Mouse (Mus musculus): Measurements from ENCODE around the gene Tut1. TPM values are rescaled to one million over a fixed set of nuclear protein-coding genes. Genes with fewer than 3 reads are reported as not detected.
A peak's percentile ranks its signal among the peaks of the same experiment; 100 is the strongest.

Tut1 gene
- total and polyA plus RNA-seq, 3 experiments = 54.6 to 68.2 TPM; not detected in 1

- H3K27ac ChIP-seq (ENCODE audit: control insufficient read depth, low read depth, low read length) = peak within 1 kb of the TSS; percentile 88
- H3K27me3 ChIP-seq (ENCODE audit: control insufficient read depth in 1 of 2, insufficient read depth in 2 of 2, low read length in 2 of 2) = no peaks in the 10 kb centered on the region
- H3K9ac ChIP-seq (ENCODE audit: control insufficient read depth, low read depth, low read length, poor library complexity, severe bottlenecking) = peak within 1 kb of the TSS; percentile 94
- H3K79me2 ChIP-seq (ENCODE audit: control insufficient read depth, insufficient read depth, low read length, poor library complexity) = peaks cover 49% of the 10 kb centered on the region
- peaks cover 25 to 34% of the 10 kb centered on the region in 2 experiments for H3K36me3 ChIP-seq (ENCODE audit: control insufficient read depth in 1 of 2, insufficient read depth in 2 of 2, low read length in 2 of 2)
- TF ChIP-seq USF2 (IDR thresholded peaks at IDR 0.05; ENCODE audit: borderline replicate concordance in 1 of 2, insufficient read depth in 1 of 2, low read depth in 1 of 2, low read length in 2 of 2) = no peak
- TF ChIP-seq JUND (IDR thresholded peaks at IDR 0.05; ENCODE audit: low read depth, low read length) = no peak
- TF ChIP-seq ZKSCAN1 (IDR thresholded peaks at IDR 0.05; ENCODE audit: low read depth, low read length) = no peak
- TF ChIP-seq NRF1 (IDR thresholded peaks at IDR 0.05; ENCODE audit: insufficient read depth, low read depth, low read length, poor library complexity, severe bottlenecking) = peak; percentile 83
- no peak for TF ChIP-seq MEF2A (IDR thresholded peaks at IDR 0.05; ENCODE audit: extremely low read depth, insufficient replicate concordance, low read depth, low read length, poor library complexity, severe bottlenecking)
- peak; percentile 4; the same call in 1 of the 2 replicates for TF ChIP-seq BHLHE40 (IDR thresholded peaks at IDR 0.05; ENCODE audit: borderline replicate concordance, low read depth, low read length)
- no peak for TF ChIP-seq E2F4 (IDR thresholded peaks at IDR 0.05; ENCODE audit: borderline replicate concordance, low read depth, low read length)
- TF ChIP-seq HCFC1 (IDR thresholded peaks at IDR 0.05; ENCODE audit: low read depth, low read length) = peak; percentile 88
- TF ChIP-seq TAL1 (IDR thresholded peaks at IDR 0.05; ENCODE audit: low read length) = no peak
- peak; percentile 79 for TF ChIP-seq USF1 (IDR thresholded peaks at IDR 0.05; ENCODE audit: low read depth, low read length)
- TF ChIP-seq MAX (IDR thresholded peaks at IDR 0.05; ENCODE audit: low read length) = peak; percentile 56; the same call in 1 of the 2 replicates
- TF ChIP-seq ZC3H11A (IDR thresholded peaks at IDR 0.05; ENCODE audit: low read depth, low read length) = no peak
- TF ChIP-seq MAZ (IDR thresholded peaks at IDR 0.05; ENCODE audit: low read depth, low read length) = peak; percentile 63; the same call in 1 of the 2 replicates
- TF ChIP-seq POLR2AphosphoS5 (IDR thresholded peaks at IDR 0.05; ENCODE audit: borderline replicate concordance, low read depth, low read length) = 0 out of 2 replicates have a peak, but pooled peaks have one; percentile 9
- no peak for TF ChIP-seq CTCF (IDR thresholded peaks at IDR 0.05 in 2 of 3, conservative IDR thresholded peaks at IDR 0.05 in 1 of 3; ENCODE audit: control insufficient read depth in 1 of 3, insufficient read depth in 1 of 3, low read depth in 2 of 3, low read length in 3 of 3, poor library complexity in 1 of 3, severe bottlenecking in 1 of 3)
- peak; percentile 86 for TF ChIP-seq NELFE (IDR thresholded peaks at IDR 0.05; ENCODE audit: low read depth, low read length)
- TF ChIP-seq KAT2A (conservative IDR thresholded peaks at IDR 0.05; ENCODE audit: low read depth, low read length) = peak; percentile 85
- TF ChIP-seq CHD2 (IDR thresholded peaks at IDR 0.05; ENCODE audit: low read length) = no peak; the same call in 1 of the 2 replicates
- TF ChIP-seq POLR2A (IDR thresholded peaks at IDR 0.05; ENCODE audit: control insufficient read depth in 1 of 2, insufficient read depth in 1 of 2, low read depth in 1 of 2, low read length in 2 of 2, poor library complexity in 1 of 2) = peak; percentile 86 to 87; a peak in 3 of 4 replicates
- TF ChIP-seq ETS1 (IDR thresholded peaks at IDR 0.05; ENCODE audit: low read depth, low read length) = peak; percentile 35
- no peak for TF ChIP-seq RAD21 (IDR thresholded peaks at IDR 0.05; ENCODE audit: low read depth, low read length)
- peak; percentile 93 for TF ChIP-seq TBP (IDR thresholded peaks at IDR 0.05; ENCODE audit: low read depth, low read length)
- TF ChIP-seq MXI1 (IDR thresholded peaks at IDR 0.05; ENCODE audit: low read depth, low read length) = peak; percentile 86
- TF ChIP-seq TCF12 (IDR thresholded peaks at IDR 0.05; ENCODE audit: low read depth, low read length) = peak; percentile 78
- TF ChIP-seq RCOR1 (IDR thresholded peaks at IDR 0.05; ENCODE audit: low read depth, low read length) = no peak
- TF ChIP-seq ZNF384 (IDR thresholded peaks at IDR 0.05; ENCODE audit: low read depth, low read length) = no peak
- peak; percentile 95 for TF ChIP-seq POLR2AphosphoS2 (IDR thresholded peaks at IDR 0.05; ENCODE audit: low read length)
- TF ChIP-seq MYB (IDR thresholded peaks at IDR 0.05; ENCODE audit: low read depth, low read length) = no peak
- peak; percentile 74 for TF ChIP-seq SIN3A (IDR thresholded peaks at IDR 0.05; ENCODE audit: low read length)
- TF ChIP-seq CHD1 (IDR thresholded peaks at IDR 0.05; ENCODE audit: low read depth, low read length) = no peak
- TF ChIP-seq EP300 (IDR thresholded peaks at IDR 0.05; ENCODE audit: low read depth in 1 of 2, low read length in 2 of 2) = no peak; a peak in 1 of 4 replicates
- TF ChIP-seq ELF1 (IDR thresholded peaks at IDR 0.05; ENCODE audit: low read depth, low read length) = peak; percentile 75; the same call in 1 of the 2 replicates
- TF ChIP-seq SMC3 (IDR thresholded peaks at IDR 0.05; ENCODE audit: low read depth, low read length) = peak; percentile 12; the same call in 1 of the 2 replicates
- TF ChIP-seq MYC (IDR thresholded peaks at IDR 0.05; ENCODE audit: low read depth, low read length) = peak; percentile 82
- peak; percentile 75 for TF ChIP-seq ZMIZ1 (IDR thresholded peaks at IDR 0.05; ENCODE audit: low read depth, low read length)
- H3K9me3 ChIP-seq (replicated peaks; ENCODE audit: insufficient read depth, low read length) = no peaks in the 10 kb centered on the region
- H3K4me1 ChIP-seq (ENCODE audit: control insufficient read depth in 1 of 2, insufficient read depth in 2 of 2, low read length in 2 of 2) = peaks cover 6 to 22% of the 10 kb centered on the region in 2 experiments
- H3K4me3 ChIP-seq (ENCODE audit: control insufficient read depth in 1 of 2, insufficient read depth in 1 of 2, low read depth in 2 of 2, low read length in 2 of 2) = peak within 1 kb of the TSS; percentile 91 to 93
- DNase-seq (ENCODE audit: low read depth, low spot score) = peak; percentile 99
Measured at GRCm38 (mm10) chr19:8966590-8967372, 13.1 kb downstream of the Tut1 start, which contains the start of gene Eef1g. TSS of gene Eef1g (plus strand) at chr19:8967041.

All from MEL (cell line).